In genomic region chr10:41054005-41054404, GRCm38 (mm10) we compare ENCODE assay signal across 36 mouse cellular contexts. TPM values are rescaled to one million over a fixed set of nuclear protein-coding genes. Genes with fewer than 3 reads are reported as not detected.
"Had no signal": no experiment of that assay in that cellular context is flagged by ENCODE, and none has a peak within 500 bp of the region (broad histone marks: within the 10 kb centered on the region; RNA-seq: fewer than 3 reads in every experiment).

No protein-coding gene starts in this region.

- H3K4me1 ChIP-seq: heart, embryonic 10.5 days; heart, embryonic 12.5 days; hindbrain, embryonic 10.5 days; hindbrain, embryonic 12.5 days; intestine, embryonic 15.5 days; limb, embryonic 13.5 days; limb, embryonic 15.5 days; liver, embryonic 12.5 days had no signal

- H3K4me3 ChIP-seq: heart, embryonic 10.5 days; heart, embryonic 12.5 days; hindbrain, embryonic 10.5 days; hindbrain, embryonic 12.5 days; intestine, embryonic 15.5 days; limb, embryonic 13.5 days; limb, embryonic 15.5 days; liver, embryonic 12.5 days had no signal

- H3K27me3 ChIP-seq: heart, embryonic 12.5 days; hindbrain, embryonic 12.5 days; intestine, embryonic 15.5 days; limb, embryonic 13.5 days; limb, embryonic 15.5 days; liver, embryonic 12.5 days had no signal

- H3K9me3 ChIP-seq: heart, embryonic 10.5 days; heart, embryonic 12.5 days; hindbrain, embryonic 10.5 days; hindbrain, embryonic 12.5 days; intestine, embryonic 15.5 days; limb, embryonic 13.5 days; limb, embryonic 15.5 days; liver, embryonic 12.5 days had no signal

- ATAC-seq: hindbrain, embryonic 16.5 days; inflammation-experienced regulatory T-cells, adult 6 months; intestine, embryonic 15.5 days; intestine, postnatal 0 days; liver, embryonic 12.5 days had no signal

- H3K27ac ChIP-seq: heart, embryonic 10.5 days; hindbrain, embryonic 10.5 days; hindbrain, embryonic 12.5 days; hindbrain, embryonic 14.5 days; intestine, embryonic 15.5 days; limb, embryonic 13.5 days; limb, embryonic 15.5 days; liver, embryonic 12.5 days; liver, embryonic 14.5 days had no signal

- DNase-seq: gastrocnemius, postnatal 10 days; gastrocnemius, postnatal 25 days; heart, adult 18-20 months; heart, postnatal 10 days; heart, postnatal 4 days; kidney, adult 18-20 months; kidney, adult 8-10 months; kidney, postnatal 10 days; kidney, postnatal 36 days; layer of hippocampus, adult 9-11 months; layer of hippocampus, postnatal 36 days; left cerebral cortex, postnatal 4 days had no signal

- H3K36me3 ChIP-seq: heart, embryonic 10.5 days; heart, embryonic 12.5 days; hindbrain, embryonic 10.5 days; hindbrain, embryonic 12.5 days; intestine, embryonic 15.5 days; limb, embryonic 13.5 days; limb, embryonic 15.5 days; liver, embryonic 12.5 days had no signal

RNA-seq across cellular contexts. Expression of gene Gpr6, which starts 18.1 kb away (rescaled TPM):
- total RNA-seq: gastrocnemius, postnatal 10 days; gastrocnemius, postnatal 25 days; gastrocnemius, postnatal 4 days; granulocyte monocyte progenitor cell, adult 5-6 weeks; heart, adult 18-20 months; heart, adult 8-10 months; heart, postnatal 10 days; heart, postnatal 25 days; heart, postnatal 4 days; liver, adult 2 months had no signal
- polyA plus RNA-seq: heart, embryonic 10.5 days; heart, embryonic 12.5 days; heart, embryonic 14.5 days; heart, embryonic 16.5 days; hindbrain, embryonic 10.5 days; inflammation-experienced regulatory T-cells, adult 6 months; intestine, embryonic 15.5 days; intestine, postnatal 0 days; kidney, embryonic 14.5 days; kidney, embryonic 16.5 days; limb, embryonic 11.5 days; limb, embryonic 13.5 days; limb, embryonic 15.5 days; liver, adult 2 months; liver, embryonic 12.5 days; liver, embryonic 14.5 days; liver, embryonic 16.5 days had no signal
